Mouse (Mus musculus) cerebellum, adult 2 months (tissue): ENCODE data around the gene Strn4.

Experiments used
- CTCF ChIP-seq: fragments of 200-500 bp; IDR thresholded peaks from 2 replicates; pipeline ENCODE4 v1.5.1; 2011; ENCODE audit warnings: low read depth, mild to moderate bottlenecking, control low read depth, low read length, moderate library complexity, borderline replicate concordance; ENCODE audit not compliant: insufficient read depth
- POLR2A ChIP-seq: fragments of 200-500 bp; IDR thresholded peaks from 2 replicates; pipeline ENCODE4 v1.6.1; 2011; ENCODE audit warnings: low read length, control low read depth, borderline replicate concordance; ENCODE audit not compliant: insufficient read depth

GRCm38 (mm10) chr7:16876608-16877007 lies 60.9 kb downstream of the Strn4 start:
- TF ChIP-seq CTCF (no peak), POLR2A (no peak)
